Mouse (Mus musculus): ENCODE results near the gene Man1a.

DNA sequence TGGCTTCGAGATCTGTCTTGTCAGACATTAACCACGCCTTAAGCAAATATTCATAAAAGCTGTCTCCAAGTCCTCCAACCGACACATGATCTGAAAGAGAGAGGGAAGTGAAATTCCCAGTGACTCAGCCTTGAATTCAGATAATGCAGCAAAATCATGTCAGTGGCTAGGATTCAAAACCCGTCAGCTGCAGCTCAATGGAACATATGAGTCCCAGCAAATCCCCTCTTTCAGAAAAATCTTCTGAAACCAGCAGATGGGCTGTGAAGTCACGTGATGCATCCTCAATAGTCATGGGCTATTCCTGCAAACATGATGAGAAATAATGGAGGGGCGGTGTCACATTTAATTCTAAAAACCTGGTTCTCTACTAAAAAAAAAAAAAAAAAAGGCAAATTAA, 151.0 kb downstream of the Man1a start:
- no peak for TF ChIP-seq CTCF (IDR thresholded peaks at IDR 0.05; ENCODE audit: low read depth)
- TF ChIP-seq EP300 (IDR thresholded peaks at IDR 0.05; ENCODE audit: low read depth) = no peak

Data from heart, postnatal 0 days (tissue).